Mouse (Mus musculus): ENCODE measurements at regions not wholly inside any gene's neighbourhood (a gene's known extent, or its start where the extent isn't known, plus 50 kb on each side); places are given as distances from the start of the nearest gene placed in this dataset.

- Histone ChIP-seq H3K4me3 (ENCODE audit: insufficient read depth, low read depth, low read length) (no peak overlapping the region), H3K79me2 (ENCODE audit: control insufficient read depth, insufficient read depth, low read length) (no peaks in the 10 kb centered on the region), H3K36me3 (ENCODE audit: control insufficient read depth, insufficient read depth, low read length) (no peaks in the 10 kb centered on the region), H3K27ac (replicated peaks; ENCODE audit: insufficient read depth, low read depth, low read length) (no peak overlapping the region), H3K27me3 (ENCODE audit: control insufficient read depth, insufficient read depth, low read length) (no peaks in the 10 kb centered on the region), H3K9ac (ENCODE audit: low read depth, low read length) (no peak overlapping the region), H3K4me1 (ENCODE audit: control insufficient read depth, insufficient read depth, low read length) (peaks cover 14% of the 10 kb centered on the region)
- no peak for TF ChIP-seq POLR2A (IDR thresholded peaks at IDR 0.05; ENCODE audit: extremely low read depth, insufficient read depth, low read length)
- no peak for TF ChIP-seq CTCF (IDR thresholded peaks at IDR 0.05; ENCODE audit: low read depth, low read length)
- DNase-seq (ENCODE audit: extremely low read depth, low read depth, low spot score): no peak
- WGBS: 30% methylated on average over 1 of the region's 1 CpGs
These were observed 166.7 kb downstream of the Gadd45g start for GRCm38 (mm10) chr13:52013182-52013581.

DNA sequence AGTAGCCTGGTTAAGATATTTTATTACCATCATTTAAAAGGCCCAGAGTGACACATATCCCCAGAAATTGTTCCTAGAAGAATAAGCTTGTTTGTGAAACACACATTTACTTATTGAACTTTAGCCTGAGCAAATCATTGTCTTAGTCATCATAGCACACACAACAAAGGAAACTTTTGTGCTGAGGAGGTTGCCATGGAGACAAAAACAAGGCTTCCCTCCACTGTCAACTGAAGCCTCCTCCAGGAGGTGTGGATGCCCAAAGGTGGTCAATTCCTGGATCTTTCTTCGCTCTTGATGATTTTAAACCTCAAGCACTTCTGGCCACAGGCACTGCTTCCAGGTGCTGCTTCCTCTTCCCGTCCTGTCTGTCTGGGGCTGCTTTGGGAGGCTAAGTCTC is 167.3 kb downstream of the Gadd45g start:
- DNase-seq (ENCODE audit: extremely low read depth, low read depth, low spot score): no peak
- H3K4me3 ChIP-seq (ENCODE audit: insufficient read depth, low read depth, low read length): no peak overlapping the region
- peaks cover 11% of the 10 kb centered on the region for H3K4me1 ChIP-seq (ENCODE audit: control insufficient read depth, insufficient read depth, low read length)
- no peaks in the 10 kb centered on the region for H3K27me3 ChIP-seq (ENCODE audit: control insufficient read depth, insufficient read depth, low read length)
- H3K79me2 ChIP-seq (ENCODE audit: control insufficient read depth, insufficient read depth, low read length): no peaks in the 10 kb centered on the region
- TF ChIP-seq CTCF (IDR thresholded peaks at IDR 0.05; ENCODE audit: low read depth, low read length) (no peak), POLR2A (IDR thresholded peaks at IDR 0.05; ENCODE audit: extremely low read depth, insufficient read depth, low read length) (no peak)
- H3K36me3 ChIP-seq (ENCODE audit: control insufficient read depth, insufficient read depth, low read length): no peaks in the 10 kb centered on the region
- 98% methylated on average over 2 of the region's 2 CpGs for WGBS
- H3K9ac ChIP-seq (ENCODE audit: low read depth, low read length): no peak overlapping the region
- no peak overlapping the region for H3K27ac ChIP-seq (replicated peaks; ENCODE audit: insufficient read depth, low read depth, low read length)

DNA sequence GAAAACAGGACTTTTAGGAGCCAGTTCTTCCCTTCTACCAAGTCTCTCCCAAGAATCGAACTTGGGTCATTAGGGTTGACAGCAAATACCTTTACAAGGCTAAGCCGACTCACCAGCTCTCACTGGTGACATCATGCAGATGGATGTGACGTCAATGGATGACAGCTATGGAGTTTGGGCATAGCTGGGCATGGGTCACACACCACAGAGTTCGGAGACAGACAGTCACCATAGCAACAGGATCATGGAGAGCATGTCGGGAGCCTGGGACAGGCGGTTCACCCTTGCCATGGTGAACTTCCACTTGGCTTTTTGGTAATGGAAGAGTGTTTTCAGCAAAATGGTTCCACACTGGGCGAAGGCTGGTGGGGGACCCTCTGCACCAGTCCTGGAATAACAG is 168.1 kb downstream of the Gadd45g start:
- 95% methylated on average over 7 of the region's 7 CpGs for WGBS
- H3K79me2 ChIP-seq (ENCODE audit: control insufficient read depth, insufficient read depth, low read length): no peaks in the 10 kb centered on the region
- peaks cover 11% of the 10 kb centered on the region for H3K4me1 ChIP-seq (ENCODE audit: control insufficient read depth, insufficient read depth, low read length)
- no peak overlapping the region for H3K4me3 ChIP-seq (ENCODE audit: insufficient read depth, low read depth, low read length)
- no peak overlapping the region for H3K9ac ChIP-seq (ENCODE audit: low read depth, low read length)
- H3K36me3 ChIP-seq (ENCODE audit: control insufficient read depth, insufficient read depth, low read length): no peaks in the 10 kb centered on the region
- TF ChIP-seq POLR2A (IDR thresholded peaks at IDR 0.05; ENCODE audit: extremely low read depth, insufficient read depth, low read length): no peak
- no peak for TF ChIP-seq CTCF (IDR thresholded peaks at IDR 0.05; ENCODE audit: low read depth, low read length)
- no peak for DNase-seq (ENCODE audit: extremely low read depth, low read depth, low spot score)
- H3K27me3 ChIP-seq (ENCODE audit: control insufficient read depth, insufficient read depth, low read length): no peaks in the 10 kb centered on the region
- no peak overlapping the region for H3K27ac ChIP-seq (replicated peaks; ENCODE audit: insufficient read depth, low read depth, low read length)

DNA sequence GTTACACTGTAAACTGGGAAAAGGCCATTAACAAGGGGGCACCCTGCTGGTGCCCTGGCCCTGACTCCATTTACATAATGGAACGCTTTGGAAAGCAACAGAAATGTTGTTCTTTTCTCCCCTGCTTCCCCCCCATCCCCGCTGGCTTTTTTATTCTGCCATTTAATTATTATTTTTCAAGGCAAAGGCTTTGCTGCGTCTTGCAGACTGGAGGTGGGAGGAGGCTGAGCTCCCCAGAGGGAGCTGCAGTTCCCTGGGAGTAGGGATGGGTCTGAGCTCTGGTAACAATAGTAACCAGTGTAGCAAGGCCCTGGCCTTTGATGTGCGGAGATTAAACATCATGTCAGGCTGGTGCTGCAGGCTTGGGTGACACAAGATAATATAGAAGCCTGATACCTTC is 168.6 kb downstream of the Gadd45g start:
- Histone ChIP-seq H3K9ac (ENCODE audit: low read depth, low read length) (no peak overlapping the region), H3K79me2 (ENCODE audit: control insufficient read depth, insufficient read depth, low read length) (no peaks in the 10 kb centered on the region), H3K4me1 (ENCODE audit: control insufficient read depth, insufficient read depth, low read length) (peaks cover 12% of the 10 kb centered on the region), H3K27ac (replicated peaks; ENCODE audit: insufficient read depth, low read depth, low read length) (no peak overlapping the region), H3K4me3 (ENCODE audit: insufficient read depth, low read depth, low read length) (no peak overlapping the region), H3K27me3 (ENCODE audit: control insufficient read depth, insufficient read depth, low read length) (no peaks in the 10 kb centered on the region), H3K36me3 (ENCODE audit: control insufficient read depth, insufficient read depth, low read length) (no peaks in the 10 kb centered on the region)
- DNase-seq (ENCODE audit: extremely low read depth, low read depth, low spot score): no peak
- WGBS: 94% methylated on average over 4 of the region's 4 CpGs
- TF ChIP-seq CTCF (IDR thresholded peaks at IDR 0.05; ENCODE audit: low read depth, low read length) (no peak), POLR2A (IDR thresholded peaks at IDR 0.05; ENCODE audit: extremely low read depth, insufficient read depth, low read length) (no peak)

DNA sequence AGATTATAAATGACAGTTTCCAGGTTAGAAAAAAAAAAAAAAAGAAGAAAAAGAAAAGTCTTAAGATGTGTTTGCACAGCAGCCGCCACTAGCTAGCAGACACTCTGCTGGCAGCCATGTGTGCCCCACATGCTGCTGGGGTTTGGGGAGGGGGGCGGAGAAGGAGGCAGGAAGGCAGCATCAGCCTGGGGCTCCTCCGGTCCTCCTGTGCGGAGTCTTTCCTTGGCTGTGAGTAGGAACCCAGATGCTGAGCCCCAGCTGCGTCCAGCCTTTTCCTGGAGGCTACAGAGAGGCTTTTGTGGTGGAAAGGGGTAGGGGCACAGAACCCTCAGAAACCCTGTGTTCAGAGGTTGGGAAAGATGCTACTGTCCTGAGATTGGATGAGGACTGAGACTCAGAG is 169.0 kb downstream of the Gadd45g start:
- TF ChIP-seq CTCF (IDR thresholded peaks at IDR 0.05; ENCODE audit: low read depth, low read length) (no peak), POLR2A (IDR thresholded peaks at IDR 0.05; ENCODE audit: extremely low read depth, insufficient read depth, low read length) (no peak)
- WGBS: 93% methylated on average over 5 of the region's 5 CpGs
- Histone ChIP-seq H3K27ac (replicated peaks; ENCODE audit: insufficient read depth, low read depth, low read length) (no peak overlapping the region), H3K79me2 (ENCODE audit: control insufficient read depth, insufficient read depth, low read length) (no peaks in the 10 kb centered on the region), H3K4me1 (ENCODE audit: control insufficient read depth, insufficient read depth, low read length) (peaks cover 11% of the 10 kb centered on the region), H3K36me3 (ENCODE audit: control insufficient read depth, insufficient read depth, low read length) (no peaks in the 10 kb centered on the region), H3K27me3 (ENCODE audit: control insufficient read depth, insufficient read depth, low read length) (no peaks in the 10 kb centered on the region), H3K4me3 (ENCODE audit: insufficient read depth, low read depth, low read length) (no peak overlapping the region), H3K9ac (ENCODE audit: low read depth, low read length) (no peak overlapping the region)
- no peak for DNase-seq (ENCODE audit: extremely low read depth, low read depth, low spot score)

GRCm38 (mm10) chr13:52017598-52018190 is 171.2 kb downstream of the Gadd45g start:
- Histone ChIP-seq H3K79me2 (ENCODE audit: control insufficient read depth, insufficient read depth, low read length) (no peaks in the 10 kb centered on the region), H3K27me3 (ENCODE audit: control insufficient read depth, insufficient read depth, low read length) (no peaks in the 10 kb centered on the region), H3K4me3 (ENCODE audit: insufficient read depth, low read depth, low read length) (no peak overlapping the region), H3K27ac (replicated peaks; ENCODE audit: insufficient read depth, low read depth, low read length) (no peak overlapping the region), H3K36me3 (ENCODE audit: control insufficient read depth, insufficient read depth, low read length) (no peaks in the 10 kb centered on the region), H3K9ac (ENCODE audit: low read depth, low read length) (no peak overlapping the region), H3K4me1 (ENCODE audit: control insufficient read depth, insufficient read depth, low read length) (peaks cover 16% of the 10 kb centered on the region)
- DNase-seq (ENCODE audit: extremely low read depth, low read depth, low spot score): no peak
- 82% methylated on average over 11 of the region's 11 CpGs for WGBS
- no peak for TF ChIP-seq POLR2A (IDR thresholded peaks at IDR 0.05; ENCODE audit: extremely low read depth, insufficient read depth, low read length)
- TF ChIP-seq CTCF (IDR thresholded peaks at IDR 0.05; ENCODE audit: low read depth, low read length): no peak

Data from liver, adult 2 months (tissue).